Mouse (Mus musculus) layer of hippocampus, adult 9-11 months (tissue): Measurements from ENCODE around the gene Sptlc2.
"Not testable (repeated sequence)": the region's sequence is repeated elsewhere in the genome, so short reads cannot be mapped to it uniquely, and the experiment has no call there.

ENCODE experiments used
- DNase-seq: peaks from one replicate; pipeline ENCODE4 v3.0.0; 2022

Sptlc2 gene

DNA sequence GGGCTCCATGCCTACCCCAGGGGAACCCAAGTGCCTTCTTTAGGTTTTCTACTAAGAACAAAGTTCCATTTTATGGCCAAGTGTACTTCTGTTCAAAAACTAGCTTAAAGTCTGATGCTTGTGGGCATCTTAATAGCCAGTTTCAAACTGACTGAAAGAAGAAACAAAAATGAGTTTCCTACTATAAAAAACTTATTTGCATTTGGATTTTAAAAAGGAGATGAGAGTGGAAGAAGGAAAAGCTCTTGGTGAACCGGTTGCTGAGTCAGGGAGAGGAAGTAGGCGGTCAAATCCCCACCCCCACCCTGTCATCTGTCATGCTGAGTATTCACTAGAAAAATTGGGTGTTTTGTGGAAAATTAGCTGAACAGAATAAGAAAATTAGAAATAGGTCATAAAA is 57.9 kb downstream of the Sptlc2 start:
- no peak for DNase-seq

DNA sequence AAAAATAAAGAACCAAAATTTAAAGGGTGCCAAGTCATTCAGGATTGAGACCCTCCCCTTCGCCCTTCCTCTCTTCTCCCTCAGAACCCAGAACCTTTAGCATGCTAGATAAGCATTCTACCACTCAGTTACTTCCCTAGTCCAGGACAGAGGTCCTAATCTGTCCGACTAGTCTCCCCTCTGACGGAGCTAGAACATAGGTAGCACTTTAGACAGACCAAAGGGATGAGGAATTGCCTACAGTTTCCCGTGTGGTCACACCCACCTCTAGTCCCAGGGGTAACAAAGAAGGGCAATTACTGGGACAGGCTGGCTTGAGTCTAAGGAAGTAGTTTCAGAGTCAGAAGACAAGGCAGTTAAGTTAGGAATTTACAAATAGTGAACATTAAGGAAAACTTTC is 60.1 kb downstream of the Sptlc2 start:
- no peak for DNase-seq

DNA sequence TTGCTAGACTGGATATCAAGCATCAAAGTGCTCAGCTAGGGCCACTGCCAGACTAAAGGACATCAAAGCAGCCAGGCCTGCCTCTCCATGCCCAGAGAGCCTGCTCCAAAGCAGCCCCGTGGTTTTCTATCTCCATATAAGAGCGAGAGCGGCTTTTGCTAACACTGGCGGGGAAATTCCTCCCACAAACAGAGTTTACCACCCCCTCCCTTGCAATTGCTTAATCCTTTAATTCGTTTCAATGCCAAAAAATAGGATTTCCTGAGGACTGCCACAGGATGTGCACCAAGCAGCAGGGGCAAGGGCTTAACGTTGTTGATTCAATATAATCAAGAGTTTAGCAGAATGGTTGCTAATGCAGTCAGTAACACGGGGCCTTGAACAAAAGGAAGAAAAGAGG is 60.5 kb downstream of the Sptlc2 start:
- no peak for DNase-seq

GRCm38 (mm10) chr12:87325452-87325851 is 62.7 kb downstream of the Sptlc2 start:
- no peak for DNase-seq

DNA sequence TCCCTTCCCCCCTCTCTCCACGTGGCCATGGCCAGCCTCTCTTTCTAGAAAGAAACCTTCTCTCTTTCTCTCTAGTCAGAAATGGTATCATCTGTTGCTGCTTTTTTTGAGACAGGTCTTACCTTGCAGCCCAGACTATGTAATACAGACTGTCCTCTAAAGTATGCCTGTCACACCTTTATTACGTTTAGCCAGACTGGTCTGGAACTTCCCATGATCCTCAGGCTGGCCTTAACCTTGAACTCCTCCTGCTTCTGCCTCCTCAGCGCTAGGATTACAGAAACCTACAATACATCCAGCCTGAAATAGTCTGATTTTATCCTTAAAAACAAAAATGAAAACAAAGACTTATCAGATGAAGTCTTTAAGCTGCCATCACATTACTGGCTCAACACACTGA is 68.9 kb downstream of the Sptlc2 start:
- no peak for DNase-seq

DNA sequence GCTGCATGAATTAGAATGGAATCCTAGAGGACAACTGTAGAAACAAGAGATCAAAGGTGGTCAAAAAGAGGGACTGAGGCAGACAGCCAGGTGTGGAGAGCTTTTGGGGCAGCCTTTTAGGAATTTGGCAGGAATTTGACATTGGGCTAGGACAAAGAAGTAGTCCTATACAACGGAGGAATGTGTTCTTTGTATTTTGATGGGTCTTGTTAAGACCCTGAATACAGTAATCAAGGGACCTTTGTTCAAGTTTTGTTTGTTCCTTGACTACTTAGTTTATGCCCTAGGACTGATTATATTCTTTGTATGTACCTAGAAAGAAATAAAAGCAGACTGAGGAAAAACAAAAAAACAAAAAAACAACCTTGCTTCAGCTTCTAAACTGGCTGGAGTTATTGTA is 70.2 kb downstream of the Sptlc2 start:
- no peak for DNase-seq

DNA sequence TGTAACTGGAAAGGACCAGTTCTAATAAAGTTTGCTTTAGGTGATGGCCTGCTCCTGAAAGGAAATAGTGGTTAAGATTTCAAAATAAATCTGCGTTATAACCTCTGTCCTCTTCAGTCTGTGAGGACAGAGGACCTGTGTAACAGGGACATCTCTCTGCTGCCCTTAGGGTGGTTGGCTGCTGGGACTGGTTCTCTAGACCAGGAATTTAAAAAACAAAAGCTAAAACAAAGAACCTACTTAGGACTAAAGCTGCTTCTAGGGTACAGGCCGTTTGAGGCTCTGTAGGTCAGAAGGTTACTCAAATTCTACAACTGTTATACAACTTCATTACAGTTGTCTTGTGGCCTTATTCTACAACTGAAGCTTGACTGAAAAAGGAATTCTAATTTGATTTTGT is 75.1 kb downstream of the Sptlc2 start:
- DNase-seq, result no peak

- not testable (repeated sequence) for DNase-seq
These were observed 81.6 kb downstream of the Sptlc2 start for GRCm38 (mm10) chr12:87306584-87306844.

GRCm38 (mm10) chr12:87305767-87306583 is 82.2 kb downstream of the Sptlc2 start:
- no peak for DNase-seq

DNA sequence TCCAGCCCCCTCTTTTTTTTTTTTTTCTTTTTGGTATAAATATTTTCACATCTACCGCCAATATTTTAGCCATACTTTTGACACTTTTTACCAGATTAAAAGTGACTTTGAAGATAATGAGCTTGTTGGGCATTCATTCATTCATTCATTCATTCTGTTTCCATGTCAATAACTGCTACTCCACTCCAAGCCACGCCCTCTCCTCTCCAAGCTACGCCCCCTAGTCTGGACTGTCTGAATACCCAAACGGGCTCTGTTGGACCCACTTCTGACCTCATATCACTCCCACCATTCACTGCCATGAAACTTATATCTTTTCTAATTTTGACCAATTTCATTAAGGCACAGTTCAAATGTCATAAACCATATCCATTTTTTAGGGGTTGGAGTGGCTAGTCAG is 87.0 kb downstream of the Sptlc2 start:
- no peak for DNase-seq

GRCm38 (mm10) chr12:87300441-87300690 is 87.8 kb downstream of the Sptlc2 start:
- no peak for DNase-seq

GRCm38 (mm10) chr12:87299657-87300440 is 88.3 kb downstream of the Sptlc2 start, which contains the start of gene Ism2:
Gene Ism2, minus strand, starts transcription at chr12:87299705.
- DNase-seq, result no peak

- DNase-seq, result no peak
These were observed 89.0 kb downstream of the Sptlc2 start for GRCm38 (mm10) chr12:87299037-87299656.

- no peak for DNase-seq
These were observed 94.2 kb downstream of the Sptlc2 start for GRCm38 (mm10) chr12:87293934-87294333.

GRCm38 (mm10) chr12:87289100-87289499 is 99.1 kb downstream of the Sptlc2 start:
- DNase-seq, result no peak

- DNase-seq, result no peak
These were observed 103.4 kb downstream of the Sptlc2 start for GRCm38 (mm10) chr12:87284726-87285125.

- DNase-seq, result no peak
These were observed 103.9 kb downstream of the Sptlc2 start for GRCm38 (mm10) chr12:87284268-87284667.

DNA sequence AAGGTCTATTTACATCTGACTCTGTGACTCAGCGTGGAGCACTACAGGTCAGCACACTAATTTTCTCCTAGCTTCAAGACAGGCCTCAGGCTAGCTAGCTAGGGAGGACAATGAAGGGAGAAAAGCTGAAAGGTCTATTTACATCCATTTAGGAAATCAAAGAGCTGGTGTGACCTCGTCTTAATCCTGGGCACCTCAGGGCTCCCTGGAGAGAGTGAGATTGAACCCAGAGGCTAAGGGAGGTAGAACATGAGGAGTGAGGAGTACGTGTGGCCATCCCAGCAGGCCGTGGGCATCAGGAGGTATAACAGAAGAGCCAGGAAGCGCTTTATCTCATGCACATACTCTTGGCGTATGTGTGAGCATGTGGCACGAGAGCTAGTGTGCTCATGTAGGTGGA is 104.4 kb downstream of the Sptlc2 start:
- no peak for DNase-seq

- no peak for DNase-seq
These were observed 105.4 kb downstream of the Sptlc2 start for GRCm38 (mm10) chr12:87282743-87283142.

- DNase-seq, result no peak
These were observed 106.4 kb downstream of the Sptlc2 start for GRCm38 (mm10) chr12:87281766-87282165.

DNA sequence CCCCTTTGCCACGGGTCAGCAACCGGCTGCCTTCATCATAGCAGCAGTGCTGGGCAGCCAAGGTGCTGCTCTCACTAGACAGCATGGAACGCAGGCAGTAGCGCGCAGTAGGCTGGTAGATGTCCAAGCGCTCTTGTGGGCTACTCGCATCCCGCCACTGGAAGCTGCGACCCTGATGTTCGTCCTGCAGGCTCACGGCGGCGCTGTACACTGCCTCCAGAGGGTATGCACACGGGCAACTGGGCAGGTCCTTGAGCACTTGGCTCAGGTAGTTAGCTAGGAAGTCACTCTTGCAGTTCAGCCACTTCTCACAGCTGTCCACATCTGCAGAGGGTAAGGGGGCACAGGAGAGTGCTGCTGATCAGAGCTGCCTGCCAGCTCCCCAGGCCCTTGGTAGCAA is 108.3 kb downstream of the Sptlc2 start:
- DNase-seq, result no peak

DNA sequence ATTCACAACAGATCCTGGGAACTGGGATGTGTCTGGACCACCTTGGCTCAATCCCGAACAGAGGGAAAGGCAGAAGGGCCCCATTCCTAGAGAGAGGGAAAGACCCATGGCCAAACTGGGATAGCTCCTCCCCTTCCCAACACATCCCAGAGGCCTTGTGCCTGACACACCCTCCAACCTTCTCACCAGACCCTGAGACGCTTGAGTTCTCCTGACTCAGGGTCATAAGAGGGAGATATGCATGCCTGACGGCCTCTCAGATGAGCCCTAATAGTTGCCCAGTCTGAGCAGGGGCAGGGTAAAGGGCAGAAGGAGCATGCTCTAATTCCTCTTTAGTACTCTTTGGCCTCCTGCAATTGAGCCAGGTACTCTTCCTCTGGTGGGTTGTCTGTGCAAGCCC is 108.8 kb downstream of the Sptlc2 start:
- DNase-seq, result no peak

DNA sequence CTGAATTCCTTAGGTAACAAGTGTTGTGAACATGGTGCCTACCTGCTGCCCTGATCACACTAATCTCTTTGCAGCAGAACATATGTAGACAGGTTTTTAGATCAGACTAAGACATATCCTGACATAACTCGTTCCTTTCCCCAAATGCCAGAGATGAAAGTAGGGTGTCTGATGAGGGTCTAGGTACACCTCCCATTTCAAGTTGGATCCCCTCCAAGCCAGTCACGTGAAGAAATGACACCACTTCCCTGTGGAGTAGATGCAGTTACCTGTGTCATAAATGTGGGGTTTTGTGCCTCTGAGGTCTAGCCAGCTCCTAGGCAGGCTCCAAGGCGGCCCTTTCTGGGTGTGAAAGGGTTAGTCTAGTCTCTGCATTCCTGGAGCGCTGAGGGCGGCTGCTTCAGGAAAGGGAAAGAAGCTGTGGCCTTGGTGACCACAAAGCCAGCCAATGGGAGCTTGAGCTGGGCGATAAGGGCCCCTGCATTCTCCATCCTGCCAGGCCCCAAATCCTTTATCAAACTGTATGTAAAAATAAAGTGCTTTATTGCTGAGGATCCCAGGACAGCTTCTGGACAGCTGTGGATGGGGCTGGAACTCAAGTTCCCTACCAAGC is 109.9 kb downstream of the Sptlc2 start:
- no peak for DNase-seq

GRCm38 (mm10) chr12:87277251-87277650 is 110.9 kb downstream of the Sptlc2 start:
- DNase-seq, result not testable (repeated sequence)
